Mouse (Mus musculus) embryo, embryonic 10 days (tissue): ENCODE results near the gene Rara.

ENCODE experiments used
- DNase-seq: peaks from one replicate; pipeline ENCODE4 v3.0.0-alpha.2; 2015; ENCODE audit warnings: low spot score

Rara gene

DNA sequence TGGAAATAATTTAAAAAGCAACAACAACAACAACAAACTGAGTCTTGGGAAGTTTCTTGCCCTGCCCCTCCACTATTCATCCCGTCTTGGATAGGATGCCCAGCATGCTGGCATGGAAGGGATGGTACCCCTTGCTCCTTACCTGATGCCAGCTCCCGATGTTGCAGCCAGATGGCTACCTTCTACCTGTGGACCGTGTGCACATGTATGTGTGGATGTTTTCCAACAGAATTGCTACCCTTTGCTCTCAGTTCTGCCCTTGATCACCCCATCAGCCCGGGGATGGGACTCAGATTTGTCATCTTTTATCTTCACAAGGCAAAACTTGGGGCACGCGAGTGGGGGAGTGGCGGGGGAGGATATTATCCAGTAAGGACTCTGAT is 11.1 kb downstream of the Rara start:
- no peak for DNase-seq

- no peak for DNase-seq
These were observed 11.7 kb downstream of the Rara start for GRCm38 (mm10) chr11:98939084-98939952.

DNA sequence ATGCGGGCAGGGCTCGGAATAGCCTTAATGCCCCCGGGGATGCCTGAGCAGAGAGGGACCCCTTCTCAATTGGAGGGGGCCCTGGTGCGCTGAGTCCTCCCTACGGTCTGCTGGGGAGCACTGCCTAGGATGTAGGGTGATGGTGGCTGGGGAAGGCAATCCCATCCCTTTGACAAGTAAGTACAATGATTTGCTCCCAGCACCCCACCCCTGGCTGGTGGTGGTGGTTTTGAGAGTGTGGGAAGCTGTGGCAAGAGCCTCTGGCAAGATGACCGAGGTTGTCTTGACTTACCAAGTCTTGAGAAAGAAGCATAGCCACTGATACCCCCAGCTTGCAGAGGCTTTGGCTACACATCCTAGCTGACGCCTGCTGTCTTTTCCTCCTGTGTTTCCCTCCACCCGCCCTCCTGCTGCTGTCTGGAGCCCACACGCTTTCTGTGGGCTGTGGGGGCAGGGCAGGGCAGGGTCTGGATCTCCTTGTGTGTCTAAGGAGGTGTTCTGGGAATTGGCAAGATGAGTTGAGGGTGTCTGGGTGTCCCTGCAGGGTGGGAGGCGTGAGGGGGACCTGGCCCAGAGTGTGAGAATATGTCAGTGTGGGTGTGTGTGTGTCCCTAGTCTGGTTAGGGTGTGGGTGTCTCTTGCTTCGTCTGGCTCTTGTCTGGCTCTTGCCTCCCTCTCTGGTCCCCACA is 12.5 kb downstream of the Rara start:
- DNase-seq = no peak

- DNase-seq = no peak
These were observed 13.2 kb downstream of the Rara start for GRCm38 (mm10) chr11:98940776-98941175.

DNA sequence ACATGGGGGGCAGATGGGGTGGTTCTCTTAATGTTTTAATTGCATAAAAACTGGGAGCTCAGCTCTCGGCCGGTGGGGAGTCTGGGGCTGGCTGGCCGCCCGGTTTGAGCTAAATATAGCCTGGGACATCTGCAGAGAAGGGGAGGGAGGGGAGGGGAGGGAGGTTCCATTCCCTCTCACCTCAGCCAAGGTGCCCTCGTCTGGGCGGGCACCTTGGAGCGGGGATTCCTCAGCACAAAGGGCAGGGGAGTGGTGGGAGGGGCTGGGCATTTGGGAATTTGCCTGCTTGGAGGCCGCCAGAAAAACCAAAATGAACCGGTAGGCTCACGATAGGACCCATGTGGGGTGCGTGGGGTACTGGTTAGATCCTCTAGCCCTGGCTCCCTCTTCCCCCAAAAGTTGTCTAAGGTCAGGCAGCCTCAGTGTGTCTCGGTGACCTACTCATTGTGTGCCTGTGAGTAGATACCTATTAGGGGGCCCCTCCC is 13.8 kb downstream of the Rara start:
- no peak for DNase-seq

GRCm38 (mm10) chr11:98941826-98942550 is 14.4 kb downstream of the Rara start:
- peak; percentile 92 for DNase-seq

- DNase-seq = no peak
These were observed 14.9 kb downstream of the Rara start for GRCm38 (mm10) chr11:98942555-98942922.

- DNase-seq = no peak
These were observed 15.5 kb downstream of the Rara start for GRCm38 (mm10) chr11:98942923-98943641.

GRCm38 (mm10) chr11:98943741-98944461 is 16.3 kb downstream of the Rara start:
- DNase-seq = peak; percentile 46

- peak; percentile 38 for DNase-seq
These were observed 17.4 kb downstream of the Rara start for GRCm38 (mm10) chr11:98944897-98945604.

- DNase-seq = no peak
These were observed 18.0 kb downstream of the Rara start for GRCm38 (mm10) chr11:98945605-98945977.

GRCm38 (mm10) chr11:98947969-98948569 is 20.5 kb downstream of the Rara start:
- DNase-seq = no peak

- DNase-seq = no peak
These were observed 21.8 kb downstream of the Rara start for GRCm38 (mm10) chr11:98949242-98949957.

GRCm38 (mm10) chr11:98949958-98950460 is 22.4 kb downstream of the Rara start:
- no peak for DNase-seq

GRCm38 (mm10) chr11:98950484-98950883 is 22.9 kb downstream of the Rara start:
- no peak for DNase-seq

DNA sequence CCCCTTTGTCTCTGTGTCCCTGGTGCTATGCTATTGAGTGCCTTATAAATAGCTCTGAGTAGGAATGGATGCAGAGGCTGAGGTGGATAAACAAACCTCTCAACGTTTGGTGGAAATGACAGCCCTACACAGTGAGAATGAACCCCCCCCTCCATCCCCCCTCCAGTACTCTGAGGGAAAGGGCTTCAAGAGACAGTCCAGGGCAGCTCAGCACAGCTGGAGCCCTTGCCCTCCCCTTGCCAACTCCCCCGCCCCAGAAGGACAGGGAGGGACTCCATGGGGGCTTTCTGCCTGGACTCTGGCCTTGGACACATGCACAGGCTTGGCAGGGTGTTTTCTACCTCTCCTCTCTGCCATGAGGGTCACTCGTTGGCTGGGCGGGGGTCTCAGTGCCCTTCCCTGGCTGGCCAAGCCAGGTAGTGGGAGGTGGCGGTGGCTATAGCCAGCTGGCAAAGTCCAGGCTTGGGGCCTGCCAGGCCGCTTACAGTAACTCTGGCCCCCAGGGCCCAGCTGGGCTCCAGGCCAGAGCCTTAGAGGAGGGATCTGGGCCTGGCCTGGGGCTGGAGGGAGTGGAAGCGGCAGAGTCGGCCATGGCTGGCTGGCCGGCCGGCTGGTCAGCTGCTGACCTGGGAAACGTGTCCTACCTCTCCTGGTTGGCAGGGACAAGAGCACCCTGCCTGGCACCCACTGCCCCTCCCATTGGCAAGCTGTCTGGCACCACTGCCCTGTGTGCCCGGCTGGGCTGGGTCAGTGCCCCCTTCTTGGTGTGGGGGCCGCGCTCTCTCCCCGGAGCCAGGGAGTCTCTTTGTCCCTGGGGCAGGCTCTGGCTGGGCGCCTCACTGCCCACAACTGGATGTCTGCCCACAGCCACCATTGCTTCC is 23.6 kb downstream of the Rara start:
- DNase-seq = no peak

DNA sequence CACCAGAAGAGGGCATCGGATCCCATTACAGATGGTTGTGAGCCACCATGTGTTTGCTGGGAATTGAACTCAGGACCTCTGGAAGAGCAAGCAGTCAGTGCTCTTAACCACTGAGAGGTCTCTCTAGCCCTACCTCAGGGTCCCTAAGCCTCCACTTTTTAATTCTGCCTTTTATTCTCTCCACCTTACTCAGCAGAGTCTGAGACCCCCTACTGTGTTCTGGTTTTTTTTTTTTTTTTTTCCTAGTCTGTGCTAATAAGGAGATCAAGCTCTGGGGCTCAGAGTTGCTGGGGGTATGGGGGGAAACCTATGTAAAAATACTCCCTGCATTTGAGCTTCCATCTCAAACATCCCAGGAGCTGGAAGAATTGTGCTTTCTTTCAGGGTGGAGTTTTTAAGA is 24.5 kb downstream of the Rara start:
- no peak for DNase-seq

GRCm38 (mm10) chr11:98952736-98953135 is 25.1 kb downstream of the Rara start:
- DNase-seq = no peak
